Mouse (Mus musculus) embryonic facial prominence, embryonic 13.5 days (tissue): Measurements from ENCODE around the gene Gja10. TPM values are rescaled to one million over a fixed set of nuclear protein-coding genes. Genes with fewer than 3 reads are reported as not detected.
A peak's percentile ranks its signal among the peaks of the same experiment; 100 is the strongest.

Experiments
- ATAC-seq: fragments of 200-750 bp; cut with Nextera tagmentation; 2 replicates; pipeline ENCODE4 v1.8.0; 2017; ENCODE audit warnings: low read depth; ENCODE audit not compliant: insufficient number of reproducible peaks, insufficient read depth, low FRiP score, low TSS enrichment
- H3K27ac ChIP-seq: fragments of 300-500 bp; sonication (generic); 2 replicates; pipeline ENCODE4 v1.5.1; 2015; ENCODE audit warnings: moderate library complexity, mild to moderate bottlenecking, inconsistent platforms
- H3K27me3 ChIP-seq: fragments of 300-500 bp; sonication (generic); 2 replicates; pipeline ENCODE4 v1.6.1; 2015; ENCODE audit warnings: mild to moderate bottlenecking, inconsistent platforms
- H3K36me3 ChIP-seq: fragments of 300-500 bp; sonication (generic); 2 replicates; pipeline ENCODE4 v1.6.1; 2015; ENCODE audit warnings: mild to moderate bottlenecking, inconsistent platforms
- H3K4me1 ChIP-seq: fragments of 300-500 bp; sonication (generic); 2 replicates; pipeline ENCODE4 v1.6.1; 2015; ENCODE audit warnings: inconsistent platforms
- H3K4me2 ChIP-seq: fragments of 300-500 bp; sonication (generic); 2 replicates; pipeline ENCODE4 v1.6.1; 2015; ENCODE audit warnings: moderate library complexity, mild to moderate bottlenecking, inconsistent platforms
- H3K4me3 ChIP-seq: fragments of 300-500 bp; sonication (generic); 2 replicates; pipeline ENCODE4 v1.5.1; 2015; ENCODE audit warnings: mild to moderate bottlenecking, inconsistent platforms
- H3K9ac ChIP-seq: fragments of 300-500 bp; sonication (generic); 2 replicates; pipeline ENCODE4 v1.6.1; 2015; ENCODE audit warnings: mild to moderate bottlenecking, inconsistent platforms
- H3K9me3 ChIP-seq: fragments of 300-500 bp; sonication (generic); 2 replicates; pipeline ENCODE4 v1.6.1; 2016; ENCODE audit warnings: inconsistent platforms
- WGBS: fragments of 180-500 bp; shearing (Covaris S2); methylation state at CpG from one replicate; pipeline ENCODE4 v1.1.7; 2015; ENCODE audit warnings: mixed read lengths; 5-methylcytosine and 5-hydroxymethylcytosine counted together
- polyA plus RNA-seq: library from polyadenylated mRNA; unstranded; fragments of >200 nt; fragmentation: Nextera tagmentation; extraction: Ambion mirVana; gene quantifications from 2 replicates; pipeline ENCODE4 v1.2.1, GENCODE M21; 2015

Gene Gja10
- not detected in 2 replicates for polyA plus RNA-seq

DNA sequence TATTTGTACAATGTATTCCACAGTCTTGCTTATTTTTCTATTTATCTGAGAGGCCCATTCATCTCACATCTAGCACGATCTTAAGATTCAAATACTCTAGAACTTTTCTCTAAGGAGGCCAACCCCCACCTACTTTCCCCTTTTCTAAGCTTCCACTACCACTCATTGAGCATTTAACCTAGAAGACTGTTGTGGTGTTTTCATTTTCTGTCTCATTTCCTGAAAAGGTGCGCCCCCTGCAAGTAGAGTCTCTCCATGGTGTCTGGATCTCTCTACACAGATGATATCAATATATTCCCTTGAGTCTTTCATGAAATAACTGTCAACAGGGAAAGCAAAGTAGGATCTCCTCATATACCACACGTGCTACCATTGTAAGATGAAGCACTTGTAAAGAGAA, at the start of gene Gja10:
Gene Gja10, minus strand, starts transcription at position 101 of the 400 bp plus-strand sequence.
- 67% methylated on average over 3 of the region's 3 CpGs for WGBS

DNA sequence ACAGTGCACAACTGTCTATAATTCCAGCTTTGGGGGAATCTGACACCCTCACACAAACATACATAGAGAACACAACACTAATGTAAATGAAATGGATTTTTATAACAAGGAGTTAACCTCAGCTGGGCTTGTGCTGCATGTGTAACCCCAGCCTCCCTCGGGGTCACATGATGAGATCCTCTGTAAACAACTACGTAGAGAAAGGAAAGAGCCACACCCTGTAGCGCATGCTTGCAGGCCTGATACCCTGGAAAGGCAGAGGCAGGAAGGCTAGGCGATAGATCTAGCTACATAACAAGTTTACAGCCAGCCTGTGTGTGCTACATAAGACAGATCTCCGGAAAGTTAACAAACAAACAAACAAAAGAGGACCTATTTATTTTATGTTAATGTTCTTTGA, 49.1 kb upstream of the Gja10 start:
- no peak for ATAC-seq
- Histone ChIP-seq H3K9ac (no peak overlapping the region), H3K9me3 (no peaks in the 10 kb centered on the region), H3K4me3 (no peak overlapping the region), H3K27me3 (no peaks in the 10 kb centered on the region), H3K4me2 (no peak overlapping the region), H3K4me1 (peaks cover 5% of the 10 kb centered on the region; the same call in 1 of the 2 replicates), H3K27ac (no peak overlapping the region), H3K36me3 (peaks cover 37% of the 10 kb centered on the region)
- WGBS, result 77% methylated on average over 5 of the region's 5 CpGs

More for the DNA sequence above, at the start of gene Gja10:
- Histone ChIP-seq H3K4me2 (no peak within 1 kb of the TSS), H3K27ac (no peak within 1 kb of the TSS), H3K36me3 (no peaks in the 10 kb centered on the region), H3K4me3 (no peak within 1 kb of the TSS), H3K4me1 (no peaks in the 10 kb centered on the region), H3K9me3 (no peaks in the 10 kb centered on the region), H3K27me3 (no peaks in the 10 kb centered on the region), H3K9ac (no peak within 1 kb of the TSS)
- no peak for ATAC-seq

DNA sequence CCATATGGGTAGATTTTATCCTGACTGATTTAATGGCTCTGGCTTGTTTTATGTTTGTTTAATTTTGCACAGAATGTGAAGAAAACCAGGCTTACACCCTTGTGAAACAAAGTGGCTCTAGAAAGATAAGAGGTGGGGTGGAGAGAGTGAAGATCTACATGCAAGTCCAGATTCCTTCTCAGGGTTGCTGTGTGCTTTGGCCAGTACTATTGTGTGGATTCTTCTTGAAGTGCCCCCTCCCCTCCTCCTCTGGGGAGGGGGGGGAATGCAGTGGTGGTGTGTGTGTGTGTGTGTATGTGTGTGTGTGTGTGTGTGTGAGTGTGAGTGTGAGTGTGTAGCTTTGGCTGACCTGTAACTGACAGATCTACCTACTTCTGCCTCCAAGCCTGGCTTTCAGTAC, 19.1 kb upstream of the Gja10 start:
- H3K36me3 ChIP-seq, result peaks cover 15% of the 10 kb centered on the region

DNA sequence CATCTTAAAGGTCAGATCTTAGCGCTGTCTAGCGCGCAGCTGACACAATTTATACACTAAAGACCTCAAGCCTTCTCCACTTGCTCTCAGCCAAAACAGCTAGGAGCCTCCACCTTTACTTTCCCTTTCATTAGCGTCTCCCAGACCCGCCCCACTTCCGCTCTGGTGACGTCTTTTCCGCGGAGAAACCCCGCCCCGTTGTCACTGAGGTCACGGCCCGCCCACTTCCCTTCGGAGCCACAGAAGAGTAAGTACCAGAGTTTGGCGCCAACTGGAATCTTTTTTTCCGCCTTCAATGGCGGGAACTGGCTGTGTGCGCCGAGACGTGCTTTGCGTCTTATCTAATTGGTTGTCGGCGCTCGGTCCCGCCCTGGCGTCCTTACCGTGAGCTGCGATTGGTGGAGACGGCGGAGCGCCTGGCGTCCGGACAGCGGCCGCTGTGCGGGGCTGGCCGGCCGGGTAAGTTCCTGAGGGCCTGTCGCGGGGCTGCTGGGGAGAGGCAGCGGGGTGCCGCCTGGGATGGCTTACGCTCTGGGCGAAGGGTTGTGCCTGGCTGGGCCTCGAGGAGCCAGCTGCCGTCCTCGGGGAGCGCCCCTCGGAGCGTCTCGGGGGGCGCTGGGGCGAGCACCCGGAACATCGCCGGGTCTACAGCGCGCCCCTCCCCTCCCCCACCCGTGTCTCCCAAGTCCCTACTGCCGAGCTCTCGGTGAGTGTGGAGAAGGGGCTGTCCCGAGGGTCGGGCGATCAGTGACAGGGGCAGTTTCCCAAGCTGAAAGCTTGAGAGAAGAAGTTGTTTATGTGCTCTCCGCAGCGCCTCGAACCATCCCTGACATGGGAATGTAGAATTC, 12.7 kb upstream of the Gja10 start, which contains the start of gene Casp8ap2:
Gene Casp8ap2, plus strand, starts transcription at position 418 of the 848 bp plus-strand sequence.
- Histone ChIP-seq H3K4me2 (peak within 1 kb of the TSS; percentile 80), H3K4me3 (peak within 1 kb of the TSS; percentile 93), H3K9me3 (no peaks in the 10 kb centered on the region), H3K27ac (peak within 1 kb of the TSS; percentile 89), H3K4me1 (peaks cover 15% of the 10 kb centered on the region), H3K27me3 (no peaks in the 10 kb centered on the region), H3K36me3 (no peaks in the 10 kb centered on the region), H3K9ac (peak within 1 kb of the TSS; percentile 91)
- peak; percentile 98 for ATAC-seq
- under 1% methylated on average over 61 of the region's 67 CpGs for WGBS

More for the DNA sequence above, 19.1 kb upstream of the Gja10 start:
- Histone ChIP-seq H3K27me3 (no peaks in the 10 kb centered on the region), H3K4me2 (no peak overlapping the region), H3K4me3 (no peak overlapping the region), H3K9ac (no peak overlapping the region), H3K9me3 (no peaks in the 10 kb centered on the region), H3K27ac (no peak overlapping the region), H3K4me1 (peaks cover 7% of the 10 kb centered on the region)
- no peak for ATAC-seq

DNA sequence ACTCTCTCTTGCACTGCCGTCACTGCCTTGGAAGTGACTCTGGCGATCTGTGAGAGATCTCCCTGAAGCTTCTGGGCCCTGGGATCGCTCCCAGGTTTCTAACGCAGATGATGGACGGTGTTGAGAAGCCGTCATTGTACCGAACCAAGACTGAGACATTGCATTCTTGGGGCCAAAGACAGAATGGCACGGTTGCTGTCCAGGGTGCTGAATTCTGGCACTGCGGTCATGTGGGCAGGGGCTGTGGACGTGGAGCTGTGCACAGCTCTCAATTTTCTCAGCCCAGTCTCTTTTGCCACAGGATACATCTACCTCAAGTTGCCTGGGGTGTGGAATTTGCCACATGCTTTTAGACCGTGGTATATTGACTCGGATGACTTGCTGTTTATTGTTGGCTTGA, 1.4 kb downstream of the Gja10 start:
- 26% methylated on average over 12 of the region's 12 CpGs for WGBS
- H3K9me3 ChIP-seq, result no peaks in the 10 kb centered on the region
- no peak overlapping the region for H3K4me3 ChIP-seq
- no peaks in the 10 kb centered on the region for H3K36me3 ChIP-seq
- H3K4me2 ChIP-seq, result no peak overlapping the region
- no peak for ATAC-seq
- H3K9ac ChIP-seq, result no peak overlapping the region
- no peak overlapping the region for H3K27ac ChIP-seq
- no peaks in the 10 kb centered on the region for H3K4me1 ChIP-seq
- H3K27me3 ChIP-seq, result no peaks in the 10 kb centered on the region

DNA sequence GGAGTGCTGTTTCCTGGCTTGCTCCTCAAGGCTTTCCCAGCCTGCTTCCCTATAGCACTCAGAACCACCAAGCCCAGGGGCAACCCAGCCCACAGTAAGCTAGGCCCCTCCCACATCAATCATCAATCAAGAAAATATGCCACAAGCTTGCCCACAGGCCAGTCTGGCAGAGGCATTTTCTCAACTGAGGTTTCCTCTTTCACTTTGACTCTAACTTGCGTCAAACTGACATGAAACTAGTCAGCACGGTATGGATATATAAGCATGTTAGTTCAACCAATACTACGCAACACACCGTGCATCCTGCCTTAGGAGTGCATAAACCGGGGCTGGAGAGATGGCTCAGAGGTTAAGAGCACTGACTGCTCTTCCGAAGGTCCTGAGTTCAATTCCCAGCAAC, 14.3 kb downstream of the Gja10 start:
- Histone ChIP-seq H3K4me3 (no peak overlapping the region), H3K4me1 (peaks cover 2% of the 10 kb centered on the region; the same call in 1 of the 2 replicates), H3K27ac (no peak overlapping the region), H3K9me3 (no peaks in the 10 kb centered on the region), H3K27me3 (no peaks in the 10 kb centered on the region), H3K4me2 (no peak overlapping the region), H3K36me3 (no peaks in the 10 kb centered on the region), H3K9ac (no peak overlapping the region)
- 73% methylated on average over 6 of the region's 6 CpGs for WGBS
- ATAC-seq, result no peak

DNA sequence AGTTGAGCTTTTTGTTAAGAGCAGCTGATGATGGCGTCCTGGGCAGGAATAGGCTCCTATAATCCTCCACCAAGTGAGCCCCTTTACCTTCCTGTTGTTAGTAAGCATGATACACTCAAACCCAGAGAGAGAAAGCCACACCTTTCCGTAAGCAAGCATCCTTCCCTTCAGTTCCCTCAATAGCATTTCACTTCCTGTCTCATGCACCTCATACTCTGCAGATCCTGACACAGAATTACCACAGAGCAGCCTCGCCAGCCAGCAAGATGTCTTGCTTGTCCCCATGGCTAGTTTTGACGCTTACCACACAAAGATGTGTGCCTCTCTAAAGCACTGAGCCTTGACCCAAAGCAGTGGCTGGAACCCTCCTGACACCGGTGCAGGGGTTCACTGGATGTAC, 15.0 kb downstream of the Gja10 start:
- H3K27ac ChIP-seq, result no peak overlapping the region
- H3K4me2 ChIP-seq, result no peak overlapping the region
- no peaks in the 10 kb centered on the region for H3K27me3 ChIP-seq
- ATAC-seq, result no peak
- H3K9me3 ChIP-seq, result no peaks in the 10 kb centered on the region
- H3K36me3 ChIP-seq, result no peaks in the 10 kb centered on the region
- H3K4me1 ChIP-seq, result peaks cover 2% of the 10 kb centered on the region; the same call in 1 of the 2 replicates
- no peak overlapping the region for H3K9ac ChIP-seq
- 88% methylated on average over 5 of the region's 5 CpGs for WGBS
- H3K4me3 ChIP-seq, result no peak overlapping the region

DNA sequence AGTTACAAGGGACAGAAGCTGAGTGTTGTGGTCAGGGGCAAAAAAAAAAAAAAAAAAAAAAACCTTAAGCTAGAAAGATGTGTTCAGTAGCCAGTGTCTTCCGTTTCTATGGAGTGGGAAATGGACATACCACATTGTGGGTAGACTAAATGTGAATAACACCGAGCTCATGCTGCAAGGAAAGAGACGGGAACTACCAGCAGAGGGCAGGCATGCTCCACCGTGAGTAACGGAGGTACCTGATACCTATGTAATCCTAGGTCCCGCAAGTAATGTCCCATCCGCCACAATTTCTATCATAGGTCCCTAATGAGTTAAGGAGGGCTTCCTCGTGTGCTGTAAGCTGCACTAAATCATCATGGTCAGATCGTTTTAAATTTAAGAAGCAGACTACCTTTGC, 16.0 kb downstream of the Gja10 start:
- Histone ChIP-seq H3K9me3 (no peaks in the 10 kb centered on the region), H3K27me3 (no peaks in the 10 kb centered on the region), H3K9ac (no peak overlapping the region), H3K36me3 (no peaks in the 10 kb centered on the region), H3K4me1 (peaks cover 2% of the 10 kb centered on the region; the same call in 1 of the 2 replicates), H3K4me2 (no peak overlapping the region), H3K4me3 (no peak overlapping the region), H3K27ac (no peak overlapping the region)
- no peak for ATAC-seq
- 11% methylated on average over 9 of the region's 9 CpGs for WGBS

DNA sequence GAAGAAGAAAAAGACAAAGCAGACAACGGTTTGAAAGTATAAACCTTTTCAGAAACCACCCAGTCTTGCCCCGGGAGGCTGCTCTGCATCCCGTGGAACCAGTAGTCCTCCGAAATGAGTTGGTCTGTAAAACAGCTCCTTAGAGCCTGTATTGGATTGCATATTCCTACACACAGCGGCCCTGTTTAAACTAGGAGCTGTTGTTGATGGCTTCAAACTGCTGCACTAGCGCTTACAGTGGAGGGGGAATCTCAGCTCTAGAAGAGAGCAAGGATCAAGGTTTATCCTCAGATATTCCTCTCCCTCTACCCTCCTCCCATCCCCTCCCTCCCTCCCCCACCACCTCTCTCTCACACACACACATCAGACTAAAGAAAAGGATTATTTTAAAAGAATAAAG, 18.4 kb downstream of the Gja10 start:
- Histone ChIP-seq H3K9ac (no peak overlapping the region), H3K4me3 (no peak overlapping the region), H3K36me3 (peaks cover 9% of the 10 kb centered on the region), H3K4me2 (no peak overlapping the region), H3K9me3 (no peaks in the 10 kb centered on the region), H3K4me1 (peaks cover 2% of the 10 kb centered on the region; the same call in 1 of the 2 replicates), H3K27ac (no peak overlapping the region), H3K27me3 (no peaks in the 10 kb centered on the region)
- ATAC-seq, result no peak
- WGBS, result 69% methylated on average over 6 of the region's 6 CpGs

DNA sequence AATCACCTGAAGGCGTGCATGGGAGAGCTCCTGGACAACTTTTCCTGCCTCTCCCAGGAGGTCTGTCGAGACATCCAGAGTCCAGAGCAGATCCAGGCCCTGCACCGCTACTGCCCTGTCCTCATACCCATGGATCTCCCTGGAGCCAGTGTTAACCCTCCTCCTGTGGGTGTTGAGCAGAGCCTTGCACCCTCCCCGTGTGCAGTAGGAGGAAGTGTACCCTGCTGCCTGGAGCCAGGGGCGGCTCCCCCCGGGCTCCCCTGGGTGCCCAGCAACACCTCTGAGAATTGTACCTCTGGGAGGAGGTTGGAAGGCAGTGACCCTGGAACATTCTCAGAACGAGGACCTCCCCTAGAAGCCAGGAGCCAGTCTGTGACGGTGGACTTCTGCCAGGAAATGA, 22.7 kb downstream of the Gja10 start:
- Histone ChIP-seq H3K4me3 (no peak overlapping the region), H3K4me1 (0 out of 2 replicates have a peak, but pooled peaks cover 3% of the 10 kb centered on the region), H3K27me3 (no peaks in the 10 kb centered on the region), H3K27ac (no peak overlapping the region), H3K9ac (no peak overlapping the region), H3K4me2 (no peak overlapping the region), H3K9me3 (no peaks in the 10 kb centered on the region), H3K36me3 (peaks cover 20% of the 10 kb centered on the region)
- WGBS, result 86% methylated on average over 8 of the region's 8 CpGs
- ATAC-seq, result no peak

DNA sequence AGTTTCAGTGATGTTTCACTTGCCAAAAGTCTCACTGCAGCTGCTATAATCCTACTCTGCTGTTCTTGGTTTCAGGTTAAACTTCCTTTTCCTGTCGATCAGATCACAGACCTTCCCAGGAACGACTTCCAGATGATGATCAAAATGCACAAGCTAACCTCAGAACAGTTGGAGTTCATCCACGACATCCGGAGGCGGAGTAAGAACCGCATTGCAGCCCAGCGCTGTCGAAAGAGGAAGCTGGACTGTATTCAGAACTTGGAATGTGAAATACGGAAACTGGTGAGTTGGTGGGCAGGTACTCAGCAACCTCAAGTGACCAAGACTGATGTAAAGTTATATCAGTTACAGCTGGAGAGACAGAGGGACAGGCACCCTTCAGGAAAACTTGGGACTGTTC, 27.4 kb downstream of the Gja10 start:
- Histone ChIP-seq H3K4me1 (peaks cover 7% of the 10 kb centered on the region; the same call in 1 of the 2 replicates), H3K4me3 (no peak overlapping the region), H3K27ac (no peak overlapping the region), H3K4me2 (no peak overlapping the region), H3K9me3 (no peaks in the 10 kb centered on the region), H3K36me3 (peaks cover 18% of the 10 kb centered on the region), H3K27me3 (no peaks in the 10 kb centered on the region), H3K9ac (no peak overlapping the region)
- WGBS, result 29% methylated on average over 9 of the region's 9 CpGs
- ATAC-seq, result no peak

DNA sequence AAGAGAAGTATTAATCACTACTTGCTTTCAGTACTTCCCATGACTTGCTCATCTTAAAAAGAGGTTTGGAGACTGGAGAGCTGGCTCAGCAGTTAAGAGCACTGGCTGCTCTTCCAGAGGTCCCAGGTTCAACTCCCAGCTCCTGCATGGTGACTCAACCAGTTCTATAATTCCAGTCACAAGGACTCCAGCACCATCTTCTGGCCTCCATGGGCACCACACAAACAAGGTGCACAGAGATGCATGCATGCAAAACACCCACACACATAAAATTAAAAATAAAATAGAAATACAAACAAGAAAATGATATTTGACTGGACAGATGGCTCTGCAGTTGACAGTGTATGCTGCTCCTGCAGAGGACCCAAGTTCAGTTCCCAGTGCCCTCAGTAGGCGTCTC, 28.0 kb downstream of the Gja10 start:
- no peak overlapping the region for H3K4me2 ChIP-seq
- peaks cover 12% of the 10 kb centered on the region; the same call in 1 of the 2 replicates for H3K36me3 ChIP-seq
- 67% methylated on average over 1 of the region's 1 CpGs for WGBS
- H3K9me3 ChIP-seq, result no peaks in the 10 kb centered on the region
- H3K9ac ChIP-seq, result no peak overlapping the region
- H3K27me3 ChIP-seq, result no peaks in the 10 kb centered on the region
- no peak for ATAC-seq
- no peak overlapping the region for H3K4me3 ChIP-seq
- H3K27ac ChIP-seq, result no peak overlapping the region
- H3K4me1 ChIP-seq, result peaks cover 11% of the 10 kb centered on the region
